Mouse (Mus musculus): Measurements from ENCODE around the gene Mis18a. TPM values are rescaled to one million over a fixed set of nuclear protein-coding genes. Genes with fewer than 3 reads are reported as not detected.

Mis18a gene
- total RNA-seq, 1 experiment = 21.3 TPM

DNA sequence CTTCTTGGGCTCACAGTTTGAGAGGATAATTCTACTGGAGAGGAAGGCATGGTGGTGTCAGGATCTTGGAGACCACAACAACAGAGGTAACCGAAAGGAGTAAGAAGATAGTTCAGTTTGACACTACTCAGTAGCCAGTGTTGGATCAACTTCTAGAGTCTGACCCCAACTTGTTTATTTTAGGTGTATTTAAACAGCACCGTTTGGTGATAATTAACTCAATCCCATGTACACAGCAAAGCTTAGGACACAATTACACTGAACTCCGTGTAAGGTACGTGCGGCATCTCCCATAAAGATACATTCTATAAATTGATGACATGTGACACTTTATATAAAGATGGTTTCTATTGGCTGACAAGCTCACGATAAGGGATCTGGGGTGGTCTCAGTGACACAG lies 52.6 kb downstream of the Mis18a start:
- no peak for DNase-seq (ENCODE audit: low read depth, low spot score)
- no peak overlapping the region for H3K27ac ChIP-seq (ENCODE audit: insufficient read depth, low read depth, low read length, poor library complexity, severe bottlenecking)
- no peak overlapping the region for H3K4me3 ChIP-seq (ENCODE audit: insufficient read depth in 1 of 2, low read depth in 1 of 2, low read length in 2 of 2, poor library complexity in 1 of 2, severe bottlenecking in 1 of 2)
- TF ChIP-seq MAFK (IDR thresholded peaks at IDR 0.05; ENCODE audit: insufficient read depth, low read depth, low read length) (no peak), HCFC1 (IDR thresholded peaks at IDR 0.05; ENCODE audit: borderline replicate concordance, insufficient read depth, low read length) (no peak)
- in situ Hi-C loops (cut with MboI; ENCODE audit: low sequenced_read_pairs in 2 of 2, unreplicated experiment in 2 of 2) = no loop called here
- H3K4me1 ChIP-seq (ENCODE audit: control insufficient read depth in 2 of 2, insufficient read depth in 2 of 2, low read length in 2 of 2, poor library complexity in 1 of 2) = 0 out of 4 replicates have a peak, but pooled peaks cover 0 to 2% of the 10 kb centered on the region in 2 experiments
- H3K36me3 ChIP-seq (ENCODE audit: control insufficient read depth, insufficient read depth, low read length, poor library complexity, severe bottlenecking) = no peaks in the 10 kb centered on the region
- no peaks in the 10 kb centered on the region for H3K9me3 ChIP-seq (ENCODE audit: control insufficient read depth, insufficient read depth, low read depth, low read length)
- no peak overlapping the region for H3K9ac ChIP-seq (ENCODE audit: insufficient read depth, low read depth, low read length, poor library complexity, severe bottlenecking)

DNA sequence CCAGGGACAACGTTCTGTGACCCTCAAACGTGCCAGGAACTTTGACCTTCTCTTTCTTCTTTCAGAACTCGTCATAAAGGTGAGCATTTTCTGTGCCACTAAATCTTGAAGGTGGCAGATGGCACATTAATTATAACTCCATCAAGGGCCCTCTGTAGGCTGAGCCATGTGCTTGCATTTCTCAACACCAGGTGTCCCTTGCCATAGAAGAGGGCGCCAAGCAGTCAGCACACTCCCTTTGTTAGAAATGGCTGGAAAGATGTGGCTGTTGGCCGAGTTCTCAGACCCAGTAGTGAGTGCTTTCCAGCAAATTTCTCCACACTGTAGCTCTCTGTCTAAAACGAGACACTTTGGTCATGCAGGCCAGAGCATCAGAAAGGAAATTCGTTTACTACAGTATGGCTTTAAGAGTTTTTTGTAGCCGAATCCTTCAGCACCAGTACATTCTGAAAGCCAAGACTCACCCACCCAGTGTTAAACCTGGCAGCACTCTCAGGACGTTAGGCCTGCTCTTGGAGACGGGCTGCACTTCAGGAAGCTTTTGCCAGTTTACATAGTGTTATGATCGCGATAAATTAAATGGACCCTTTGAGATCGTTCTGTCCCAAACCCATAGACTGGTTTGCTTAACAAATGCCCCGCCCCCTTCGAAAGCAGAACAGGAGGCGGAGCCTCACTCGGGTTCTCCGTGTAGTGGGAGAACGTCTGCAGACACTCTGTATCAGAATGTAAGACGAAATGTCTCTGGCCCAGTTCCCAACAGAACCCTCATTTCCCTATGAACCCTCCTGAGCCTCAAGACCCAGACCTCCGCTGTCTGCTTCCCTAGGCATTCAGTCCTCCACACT lies 53.5 kb downstream of the Mis18a start:
- H3K27ac ChIP-seq (ENCODE audit: insufficient read depth, low read depth, low read length, poor library complexity, severe bottlenecking) = no peak overlapping the region
- in situ Hi-C loops (cut with MboI; ENCODE audit: low sequenced_read_pairs in 2 of 2, unreplicated experiment in 2 of 2) = no loop called here
- TF ChIP-seq ZNF384 (IDR thresholded peaks at IDR 0.05; ENCODE audit: low read depth, low read length) (no peak), MAFK (IDR thresholded peaks at IDR 0.05; ENCODE audit: insufficient read depth, low read depth, low read length) (no peak), ZC3H11A (IDR thresholded peaks at IDR 0.05; ENCODE audit: borderline replicate concordance, low read depth, low read length) (no peak), CHD2 (IDR thresholded peaks at IDR 0.05; ENCODE audit: low read depth, low read length) (no peak), HCFC1 (IDR thresholded peaks at IDR 0.05; ENCODE audit: borderline replicate concordance, insufficient read depth, low read length) (no peak)
- H3K4me3 ChIP-seq (ENCODE audit: insufficient read depth in 1 of 2, low read depth in 1 of 2, low read length in 2 of 2, poor library complexity in 1 of 2, severe bottlenecking in 1 of 2) = no peak overlapping the region
- H3K9me3 ChIP-seq (ENCODE audit: control insufficient read depth, insufficient read depth, low read depth, low read length) = no peaks in the 10 kb centered on the region
- no peaks in the 10 kb centered on the region for H3K36me3 ChIP-seq (ENCODE audit: control insufficient read depth, insufficient read depth, low read length, poor library complexity, severe bottlenecking)
- 0 out of 4 replicates have a peak, but pooled peaks cover 0 to 2% of the 10 kb centered on the region in 2 experiments for H3K4me1 ChIP-seq (ENCODE audit: control insufficient read depth in 2 of 2, insufficient read depth in 2 of 2, low read length in 2 of 2, poor library complexity in 1 of 2)
- no peak for DNase-seq (ENCODE audit: low read depth, low spot score)
- H3K9ac ChIP-seq (ENCODE audit: insufficient read depth, low read depth, low read length, poor library complexity, severe bottlenecking) = no peak overlapping the region

Other genes with a start within 250 kb of the Mis18a start
- gene Mrap, start 10.8 kb upstream of the Mis18a start, total RNA-seq (2012; rRNA removed) = 0.32 TPM in 1 of 2 replicates, not detected in the other
- gene Urb1, start 83.0 kb upstream of the Mis18a start, total RNA-seq (2012; rRNA removed) = 51.3 and 68.1 TPM in 2 replicates
- gene Eva1c, start 99.3 kb upstream of the Mis18a start, total RNA-seq (2012; rRNA removed) = 1.1 and 2.0 TPM in 2 replicates
- 26.1 and 26.8 TPM in 2 replicates for gene Cfap298, start 207.7 kb upstream of the Mis18a start, total RNA-seq (2012; rRNA removed)

All from ES-E14 (cell line).